Mouse (Mus musculus): ENCODE data around the gene Olfr424.
A peak's percentile ranks its signal among the peaks of the same experiment; 100 is the strongest.

Gene Olfr424

DNA sequence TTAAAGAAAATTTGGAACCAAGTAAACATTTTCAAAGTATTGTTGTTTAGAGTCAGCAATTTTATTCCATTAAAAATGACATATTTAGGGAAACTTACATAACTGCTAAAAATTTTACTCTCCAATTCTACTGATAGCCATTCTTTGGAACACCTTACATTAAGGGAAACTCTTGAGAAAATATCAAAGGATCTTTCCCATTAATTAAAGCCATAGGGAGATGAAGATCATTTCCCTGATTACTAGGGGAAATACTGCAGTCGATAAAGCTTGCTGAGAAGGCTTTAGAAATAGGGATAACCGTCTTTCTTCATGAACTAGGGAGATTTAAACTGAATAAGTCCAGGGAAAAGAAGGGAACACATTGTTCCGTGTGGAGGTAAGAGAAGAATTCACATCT lies at the start of gene Olfr424:
Olfr424 (plus strand) TSS at position 301 of the 400 bp plus-strand sequence.
- no peak for DNase-seq (ENCODE audit: low spot score)

DNA sequence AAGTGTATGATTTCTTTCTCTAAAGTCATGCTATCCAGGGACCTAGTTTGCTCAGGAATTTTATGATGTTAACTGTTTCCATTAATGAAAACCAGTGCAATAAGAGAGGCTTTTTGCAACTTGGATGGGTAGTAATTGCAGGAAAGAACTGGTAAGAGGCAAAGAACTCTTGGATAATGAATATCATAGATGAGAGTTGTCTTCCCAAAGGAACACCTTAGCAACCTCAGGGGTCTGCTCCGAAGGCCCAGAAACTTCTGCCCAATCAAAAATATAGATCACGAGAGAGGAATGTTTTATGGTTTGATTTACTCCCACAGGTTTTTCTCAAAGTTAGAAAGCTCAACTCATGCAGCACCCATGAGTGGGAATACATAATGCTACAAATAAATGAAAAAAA lies 47.3 kb upstream of the Olfr424 start, which contains the start of gene Olfr429:
Olfr429 (plus strand) TSS at position 301 of the 400 bp plus-strand sequence.
- DNase-seq (ENCODE audit: low spot score): no peak

DNA sequence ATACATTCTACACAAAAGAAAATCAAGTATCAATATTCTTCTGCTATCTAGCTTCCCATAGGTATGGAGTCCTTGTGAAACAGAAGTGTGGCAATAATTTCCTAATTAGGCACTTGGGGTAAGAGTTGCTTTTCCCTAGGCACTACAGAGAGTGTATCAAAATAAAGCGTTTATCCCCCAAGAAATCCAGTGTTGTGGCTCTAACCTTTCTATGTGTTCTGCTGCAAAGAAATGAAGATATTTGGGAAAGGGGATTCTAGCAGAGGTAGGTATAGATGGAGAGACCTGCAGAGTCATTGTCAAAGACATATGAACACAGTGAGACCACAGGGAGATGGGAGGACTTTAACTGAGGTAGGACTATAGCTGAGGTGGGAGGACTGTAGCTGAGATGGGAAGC lies 34.7 kb upstream of the Olfr424 start, which contains the start of gene Olfr427:
Olfr427 (plus strand) TSS at position 301 of the 400 bp plus-strand sequence.
- no peak for DNase-seq (ENCODE audit: low spot score)

DNA sequence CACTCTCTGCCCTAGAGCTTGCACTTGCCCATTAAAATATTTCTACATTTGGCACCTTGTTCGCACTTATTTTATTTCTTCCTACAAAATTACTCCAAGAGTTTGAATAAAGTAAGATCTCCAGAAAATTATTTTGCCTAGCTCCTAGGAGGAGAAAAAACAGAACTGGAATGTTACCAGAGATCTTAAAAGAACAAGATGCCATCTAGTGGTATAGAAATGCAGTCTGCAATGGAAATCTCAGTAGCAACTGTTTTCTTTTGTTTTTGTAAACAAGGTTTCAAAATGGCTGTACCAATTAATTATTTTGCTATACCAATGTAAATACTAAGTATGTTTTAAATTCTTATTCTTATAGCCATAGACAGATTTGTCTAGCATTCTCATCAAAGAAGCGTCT lies 27.6 kb upstream of the Olfr424 start:
- no peak for DNase-seq (ENCODE audit: low spot score)

DNA sequence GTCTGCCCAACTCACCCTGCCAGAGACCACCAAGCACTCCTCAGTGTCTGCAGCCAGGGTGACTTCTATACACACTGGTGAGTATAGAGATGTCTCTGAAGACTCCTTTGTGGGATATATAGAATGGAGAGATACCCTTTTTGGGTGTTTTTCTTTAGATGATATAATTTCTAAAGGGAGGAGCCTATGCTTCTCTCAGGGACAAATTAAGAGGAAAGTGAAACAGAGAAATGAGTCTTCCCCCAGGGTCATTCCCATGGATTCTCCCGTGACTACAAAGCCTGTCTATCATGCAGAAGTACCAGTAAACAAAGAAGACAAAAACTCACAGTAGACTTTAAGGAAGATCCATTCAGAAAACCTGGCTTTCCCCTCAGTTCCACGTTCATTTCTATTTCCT lies 10.3 kb upstream of the Olfr424 start, which contains the start of gene Olfr231:
Olfr231 (minus strand) TSS at position 101 of the 400 bp plus-strand sequence.
- no peak for DNase-seq (ENCODE audit: low spot score)

DNA sequence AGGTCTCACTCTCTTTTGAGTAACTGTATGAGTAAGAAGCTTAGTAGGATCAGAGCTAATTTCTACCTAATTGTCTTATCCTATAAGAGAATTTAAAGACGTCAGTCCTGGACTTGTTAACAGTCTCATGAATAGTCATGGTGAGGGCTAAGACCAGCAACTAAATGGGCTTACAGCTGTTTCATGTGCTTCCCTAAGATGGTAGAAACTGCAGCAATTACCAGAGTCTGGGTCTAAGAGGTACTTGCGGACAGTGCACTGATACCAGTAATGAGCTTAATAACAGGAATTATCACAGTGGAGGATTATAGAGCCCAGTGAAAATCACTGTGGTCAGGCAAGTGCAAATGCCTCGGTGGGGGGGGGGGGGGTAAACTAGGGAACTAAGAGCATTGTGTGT lies 682 bp downstream of the Olfr424 start:
- DNase-seq (ENCODE audit: low spot score): no peak

DNA sequence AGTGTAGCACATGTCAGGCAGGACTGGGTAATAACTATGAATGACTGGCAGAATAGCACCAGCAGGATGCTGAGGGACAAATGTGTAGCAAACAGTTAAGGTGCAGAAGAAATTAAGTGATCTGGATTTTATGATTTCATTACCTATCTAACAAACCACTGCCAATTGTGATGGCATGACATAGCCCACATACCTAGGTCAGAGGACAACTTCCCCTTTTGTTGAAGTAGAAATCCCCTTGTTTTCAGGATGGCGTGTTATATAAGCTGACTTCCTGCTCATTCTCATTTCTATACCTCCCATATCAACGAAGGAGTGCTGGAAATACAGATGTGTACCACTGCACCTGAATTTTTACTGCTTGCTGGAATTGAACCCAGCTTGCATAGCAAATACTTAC lies 10.1 kb downstream of the Olfr424 start:
- no peak for DNase-seq (ENCODE audit: low spot score)

DNA sequence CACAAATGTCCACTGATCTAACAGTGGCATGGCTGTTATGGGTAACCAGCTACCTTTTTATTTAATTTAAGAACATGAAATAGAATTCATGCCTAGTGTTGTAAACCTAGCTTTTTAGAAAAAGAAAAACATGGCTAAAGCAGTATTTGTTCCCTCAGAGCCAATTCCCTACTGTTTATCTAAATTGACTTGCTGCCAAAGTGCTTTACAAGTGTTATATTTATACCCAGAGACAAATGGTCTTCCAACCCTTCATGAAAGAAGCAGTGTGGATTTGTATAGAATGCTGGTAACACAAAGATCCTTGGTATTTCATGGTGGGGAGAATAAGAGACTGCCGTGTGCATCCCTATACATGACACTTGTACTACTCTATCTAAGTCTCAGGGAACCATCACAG lies 15.4 kb downstream of the Olfr424 start:
- no peak for DNase-seq (ENCODE audit: low spot score)

DNA sequence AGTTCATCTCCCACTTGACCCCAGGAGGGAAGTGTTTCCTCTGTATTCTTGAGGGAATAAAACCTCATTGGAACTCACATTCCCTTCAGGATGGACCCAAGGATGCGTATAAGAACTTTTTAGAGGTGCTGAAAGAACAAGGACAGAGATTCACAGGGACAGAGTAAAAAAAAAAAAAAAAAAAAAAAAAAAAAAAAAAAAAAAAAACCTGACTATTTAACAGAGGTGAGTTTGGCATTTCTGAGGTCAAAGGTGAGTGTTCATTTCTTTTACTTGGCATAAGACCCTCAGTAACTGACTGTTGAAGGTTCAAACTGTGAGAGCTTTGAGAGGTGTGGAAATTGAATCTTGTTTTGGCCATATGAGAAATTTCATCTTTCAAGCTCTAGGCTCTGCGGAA lies 18.0 kb downstream of the Olfr424 start:
- no peak for DNase-seq (ENCODE audit: low spot score)

DNA sequence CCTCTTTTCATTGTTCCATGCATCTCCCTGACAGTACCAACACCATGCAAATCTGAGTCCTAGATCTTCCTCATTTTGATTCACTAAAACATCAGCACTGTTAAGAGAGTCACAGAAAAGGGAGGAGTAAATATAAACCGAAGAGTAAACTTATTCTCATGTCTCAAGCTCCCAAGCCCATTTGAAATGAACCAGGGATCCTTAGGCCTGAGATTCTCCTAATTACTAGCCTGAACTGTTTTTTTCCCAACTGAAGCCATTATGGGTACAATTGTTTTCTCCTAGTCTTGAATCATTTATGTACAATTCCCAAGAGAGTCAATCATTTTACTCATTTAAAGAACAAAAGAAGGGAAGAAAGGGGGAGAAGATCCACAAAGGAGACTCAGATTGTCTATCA lies 24.0 kb downstream of the Olfr424 start, which contains the start of gene Olfr420:
Olfr420 (plus strand) TSS at position 301 of the 400 bp plus-strand sequence.
- DNase-seq (ENCODE audit: low spot score): no peak

DNA sequence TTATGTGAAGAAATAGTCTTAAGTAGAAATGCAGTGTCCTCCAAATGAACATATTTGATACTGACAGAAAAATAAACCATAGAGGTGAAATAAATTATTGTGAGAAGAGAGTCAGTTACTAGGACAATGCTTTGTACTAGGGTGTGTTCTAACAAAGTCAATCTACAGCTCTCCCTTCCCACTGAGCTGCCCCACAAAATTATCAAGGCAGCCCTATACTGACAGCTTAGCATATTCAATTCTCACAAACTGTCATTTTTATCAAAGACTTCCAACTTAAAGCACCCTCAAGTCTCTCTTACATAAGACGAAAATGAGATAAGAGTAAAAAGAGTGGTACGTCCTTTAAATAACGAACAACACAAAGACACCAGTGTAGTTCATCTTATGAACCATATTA lies 26.3 kb downstream of the Olfr424 start:
- DNase-seq (ENCODE audit: low spot score): no peak

DNA sequence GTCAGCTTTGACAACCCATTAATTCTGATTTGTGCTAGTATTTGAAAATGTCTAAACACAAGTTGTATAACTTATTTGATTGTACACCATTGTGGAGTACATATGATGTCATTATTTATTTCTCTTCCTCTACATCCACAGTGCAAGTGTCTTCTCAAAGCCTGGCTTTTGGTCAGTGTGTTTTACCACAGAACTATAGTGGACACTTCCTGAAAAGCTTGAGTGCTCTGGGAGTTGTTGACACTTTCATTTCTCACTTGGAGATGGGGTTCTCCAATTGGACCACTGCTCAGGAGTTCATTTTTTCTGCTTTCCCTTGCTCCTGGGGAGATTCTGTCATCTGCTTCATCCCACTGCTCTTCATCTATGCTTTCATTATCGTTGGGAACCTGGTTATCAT lies 27.2 kb downstream of the Olfr424 start:
- DNase-seq (ENCODE audit: low spot score): no peak

DNA sequence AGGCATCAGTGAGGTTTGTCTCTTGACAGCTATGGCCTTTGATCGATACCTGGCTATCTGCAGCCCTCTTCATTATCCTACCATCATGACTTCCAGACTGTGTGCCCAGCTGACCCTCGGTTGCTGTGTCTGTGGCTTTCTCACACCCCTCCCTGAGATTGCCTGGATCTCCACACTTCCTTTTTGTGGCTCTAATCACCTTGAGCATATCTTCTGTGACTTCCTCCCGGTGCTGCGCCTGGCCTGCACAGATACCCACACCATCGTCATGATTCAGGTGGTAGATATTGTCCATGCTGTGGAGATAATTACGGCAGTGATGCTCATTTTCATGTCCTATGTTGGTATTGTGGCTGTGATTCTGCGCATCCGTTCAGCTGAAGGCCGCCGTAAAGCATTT lies 27.8 kb downstream of the Olfr424 start:
- DNase-seq (ENCODE audit: low spot score): no peak

DNA sequence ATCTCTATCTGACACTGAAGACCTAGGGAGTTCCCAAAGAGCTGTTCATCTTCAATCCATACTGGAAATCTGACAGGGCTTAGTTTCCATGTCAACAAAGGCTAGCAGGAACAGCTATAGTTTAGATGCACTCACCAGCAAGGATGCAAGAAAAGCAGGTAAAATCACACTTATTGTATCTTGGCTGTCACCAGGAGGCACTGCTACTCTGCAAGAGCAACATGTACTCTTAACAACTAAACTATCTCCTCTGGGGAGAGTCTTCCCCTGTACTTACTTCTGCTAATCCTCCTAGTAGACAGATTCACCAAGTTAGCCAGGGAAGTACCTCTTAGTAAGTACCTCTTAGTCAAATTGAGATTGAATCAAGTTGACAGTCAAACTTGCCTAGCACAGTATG lies 37.7 kb downstream of the Olfr424 start:
- DNase-seq (ENCODE audit: low spot score): no peak

DNA sequence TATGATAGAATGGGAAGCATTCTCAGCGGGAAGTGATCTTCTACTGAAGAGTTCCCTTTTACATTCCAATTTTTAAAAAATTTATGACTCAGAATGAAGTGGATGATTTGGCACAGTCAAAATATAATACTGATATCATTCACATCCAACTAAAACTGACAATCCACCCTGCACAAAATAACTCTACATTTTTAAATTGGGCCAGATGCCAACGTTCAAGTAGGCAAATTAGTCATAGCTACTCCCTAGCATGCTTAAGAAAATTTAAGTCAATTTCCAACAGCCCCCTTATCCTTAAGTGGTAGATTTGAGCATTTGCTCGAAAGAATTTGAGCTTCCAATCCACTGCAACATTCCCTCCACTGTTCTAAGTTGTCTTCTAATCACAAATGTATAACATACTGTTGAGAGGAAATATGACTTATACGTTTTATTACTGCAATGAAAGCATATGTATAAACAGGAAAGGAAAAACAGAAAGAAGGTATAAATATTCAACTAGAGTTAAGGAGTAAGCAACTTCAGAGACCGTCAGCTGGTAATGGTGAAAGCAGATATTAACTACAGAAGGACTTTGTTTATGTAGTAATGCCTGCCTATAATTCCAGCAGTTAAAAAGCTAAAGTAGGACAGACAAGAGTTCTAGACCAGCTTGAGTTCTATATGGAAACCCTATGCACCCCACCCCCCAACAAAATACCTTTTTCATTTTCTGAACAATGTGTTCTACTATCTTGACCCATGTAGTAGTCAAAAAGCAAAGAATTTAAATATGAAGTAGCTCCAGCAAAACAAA lies 39.6 kb downstream of the Olfr424 start:
- DNase-seq (ENCODE audit: low spot score): no peak

DNA sequence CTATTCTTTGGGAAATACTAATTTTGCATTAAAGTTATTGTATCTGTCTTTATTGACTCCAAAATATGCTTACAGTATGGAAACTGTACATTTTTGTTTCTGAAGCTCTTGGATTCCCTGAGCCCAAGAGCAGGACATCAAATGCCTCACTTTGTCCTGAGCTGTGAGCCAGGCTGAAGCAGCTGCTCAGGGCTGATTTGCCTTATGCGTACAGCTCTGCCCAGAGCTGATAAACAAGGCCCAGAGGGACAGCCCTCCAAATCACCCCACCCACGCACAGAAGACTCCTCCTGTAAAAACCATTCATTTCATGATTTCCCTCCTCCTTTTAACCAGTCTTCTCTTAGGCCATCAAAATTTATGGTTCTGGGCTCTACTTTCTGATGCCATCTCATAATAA lies 40.2 kb downstream of the Olfr424 start:
- DNase-seq (ENCODE audit: low spot score): peak; percentile 66

DNA sequence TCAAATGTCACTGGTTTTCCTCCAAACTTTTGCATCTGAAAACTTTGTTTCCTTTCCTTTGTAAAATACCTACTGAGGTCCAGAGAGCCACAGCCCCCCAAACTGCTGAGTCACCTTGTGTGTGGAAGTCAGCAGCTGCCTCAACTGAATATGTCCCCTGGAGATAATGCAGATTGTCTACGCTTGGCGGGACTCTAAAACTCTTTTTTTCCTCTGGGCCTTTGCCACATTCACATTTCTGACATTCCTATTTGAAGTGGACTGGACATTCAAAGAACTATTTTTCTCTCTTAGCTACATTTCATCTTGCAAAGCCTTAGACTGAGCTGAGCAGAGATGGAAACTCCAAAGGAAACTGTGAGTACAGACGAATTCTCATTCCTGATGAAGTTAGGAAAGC lies 41.3 kb downstream of the Olfr424 start, which contains the start of gene Spta1:
Spta1 (plus strand) TSS at position 172 of the 400 bp plus-strand sequence.
- peak; percentile 63 for DNase-seq (ENCODE audit: low spot score)
